Mouse (Mus musculus) erythroblast, embryonic 14.5 days (primary cell): ENCODE results near the gene Cryzl1.

Experiments used
- GATA1 ChIP-seq: IDR thresholded peaks from 2 replicates; pipeline ENCODE4 v1.6.1; 2012; ENCODE audit warnings: low read length, inconsistent platforms, mixed read lengths
- TAL1 ChIP-seq: IDR thresholded peaks from 3 replicates; pipeline ENCODE4 v1.6.1; 2012; ENCODE audit warnings: low read length, inconsistent platforms, mixed read lengths

GRCm38 (mm10) chr16:91674500-91674899 is 54.3 kb downstream of the Cryzl1 start:
- TF ChIP-seq TAL1 = no peak
- no peak for TF ChIP-seq GATA1
